Mouse (Mus musculus): ENCODE data around the gene Urah. TPM values are rescaled to one million over a fixed set of nuclear protein-coding genes. Genes with fewer than 3 reads are reported as not detected.

Urah gene
- polyA plus RNA-seq, 1 experiment from 2014 or later: not detected

DNA sequence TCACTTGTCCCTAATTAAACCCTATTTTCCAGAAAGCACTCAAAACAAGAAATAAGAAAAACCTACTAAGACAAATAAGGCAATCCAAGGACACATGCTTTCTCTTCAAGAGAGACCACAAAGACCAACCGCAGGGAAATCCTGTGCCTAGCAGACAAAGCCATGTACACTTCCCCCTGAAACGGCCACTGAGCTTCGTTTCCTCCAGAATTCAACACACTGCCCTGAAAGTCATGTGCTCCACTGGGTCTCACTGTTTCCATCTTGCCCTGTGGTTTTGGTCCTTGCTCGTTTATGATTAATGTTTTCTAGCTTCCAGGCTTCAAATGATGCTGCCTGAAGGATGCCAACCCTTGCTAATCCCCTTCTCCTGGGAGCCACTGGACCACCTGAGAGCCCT lies 39.4 kb downstream of the Urah start:
- Histone ChIP-seq H3K4me2 (no peak overlapping the region), H3K27ac (ENCODE audit: low read depth, low read length) (no peak overlapping the region), H3K36me3 (ENCODE audit: control insufficient read depth, insufficient read depth, low read length) (peaks cover 4% of the 10 kb centered on the region; the same call in 1 of the 2 replicates), H3K9ac (ENCODE audit: low read depth, low read length) (no peak overlapping the region), H3K4me3 (ENCODE audit: low read depth, low read length) (no peak overlapping the region), H3K27me3 (ENCODE audit: control insufficient read depth, insufficient read depth, low read length) (no peaks in the 10 kb centered on the region), H3K4me1 (ENCODE audit: control insufficient read depth, insufficient read depth, low read length) (no peaks in the 10 kb centered on the region), H3K9me3 (replicated peaks; ENCODE audit: control insufficient read depth, low read length) (no peaks in the 10 kb centered on the region)
- ATAC-seq (replicated peaks; ENCODE audit: insufficient number of reproducible peaks, low FRiP score, low TSS enrichment): no peak
- WGBS (ENCODE audit: insufficient replicate concordance): 88% methylated on average over 4 of the region's 4 CpGs

DNA sequence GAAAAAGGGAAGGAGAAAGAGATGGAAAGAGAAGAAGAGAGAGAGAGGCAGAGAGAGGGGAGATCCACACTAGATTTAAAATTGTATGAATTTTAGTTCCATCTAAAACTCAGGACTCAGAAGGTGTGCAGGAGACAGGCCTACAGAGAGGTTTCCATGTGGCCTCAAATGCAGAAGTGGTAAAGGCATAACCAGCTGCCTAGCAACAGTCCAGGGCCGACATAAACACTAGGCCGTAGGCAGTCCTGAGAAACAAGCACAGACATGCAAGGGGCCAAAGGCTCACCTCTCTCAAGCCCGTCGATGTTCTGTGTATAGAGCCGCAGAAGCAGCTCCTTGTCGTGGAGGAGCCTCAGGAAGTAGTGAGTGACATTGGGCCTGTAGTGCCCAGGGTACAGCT lies 42.5 kb downstream of the Urah start:
- Histone ChIP-seq H3K27ac (ENCODE audit: low read depth, low read length) (no peak overlapping the region), H3K4me2 (no peak overlapping the region), H3K9me3 (replicated peaks; ENCODE audit: control insufficient read depth, low read length) (no peaks in the 10 kb centered on the region), H3K36me3 (ENCODE audit: control insufficient read depth, insufficient read depth, low read length) (peaks cover 2% of the 10 kb centered on the region; the same call in 1 of the 2 replicates), H3K4me3 (ENCODE audit: low read depth, low read length) (no peak overlapping the region), H3K4me1 (ENCODE audit: control insufficient read depth, insufficient read depth, low read length) (peaks cover 2% of the 10 kb centered on the region; the same call in 1 of the 2 replicates), H3K9ac (ENCODE audit: low read depth, low read length) (no peak overlapping the region), H3K27me3 (ENCODE audit: control insufficient read depth, insufficient read depth, low read length) (no peaks in the 10 kb centered on the region)
- ATAC-seq (replicated peaks; ENCODE audit: insufficient number of reproducible peaks, low FRiP score, low TSS enrichment): no peak
- 84% methylated on average over 6 of the region's 6 CpGs for WGBS (ENCODE audit: insufficient replicate concordance)

DNA sequence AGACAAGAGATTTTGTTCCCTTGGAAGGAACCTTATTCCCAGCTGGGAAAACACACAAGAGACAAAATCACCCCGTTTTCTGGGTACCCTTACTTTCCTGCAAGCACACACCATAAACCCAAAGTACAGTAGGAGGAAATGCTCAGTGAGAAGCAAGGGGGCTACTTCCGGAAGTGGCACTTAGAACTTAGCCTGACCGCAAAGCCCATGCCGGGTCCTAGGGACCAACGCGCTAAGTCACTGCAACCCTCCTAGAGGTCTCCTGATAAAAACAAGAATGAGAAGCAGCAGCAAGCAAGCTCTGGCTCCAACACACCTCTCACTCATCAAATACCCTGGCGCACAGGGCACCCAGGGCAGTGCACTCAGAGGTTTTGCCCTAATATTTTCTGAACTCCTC lies 44.5 kb downstream of the Urah start:
- Histone ChIP-seq H3K9me3 (replicated peaks; ENCODE audit: control insufficient read depth, low read length) (no peaks in the 10 kb centered on the region), H3K27ac (ENCODE audit: low read depth, low read length) (no peak overlapping the region), H3K9ac (ENCODE audit: low read depth, low read length) (no peak overlapping the region), H3K4me3 (ENCODE audit: low read depth, low read length) (no peak overlapping the region), H3K27me3 (ENCODE audit: control insufficient read depth, insufficient read depth, low read length) (no peaks in the 10 kb centered on the region), H3K36me3 (ENCODE audit: control insufficient read depth, insufficient read depth, low read length) (peaks cover 2% of the 10 kb centered on the region; the same call in 1 of the 2 replicates), H3K4me2 (no peak overlapping the region), H3K4me1 (ENCODE audit: control insufficient read depth, insufficient read depth, low read length) (peaks cover 7% of the 10 kb centered on the region; the same call in 1 of the 2 replicates)
- WGBS (ENCODE audit: insufficient replicate concordance): 82% methylated on average over 7 of the region's 7 CpGs
- no peak for ATAC-seq (replicated peaks; ENCODE audit: insufficient number of reproducible peaks, low FRiP score, low TSS enrichment)

DNA sequence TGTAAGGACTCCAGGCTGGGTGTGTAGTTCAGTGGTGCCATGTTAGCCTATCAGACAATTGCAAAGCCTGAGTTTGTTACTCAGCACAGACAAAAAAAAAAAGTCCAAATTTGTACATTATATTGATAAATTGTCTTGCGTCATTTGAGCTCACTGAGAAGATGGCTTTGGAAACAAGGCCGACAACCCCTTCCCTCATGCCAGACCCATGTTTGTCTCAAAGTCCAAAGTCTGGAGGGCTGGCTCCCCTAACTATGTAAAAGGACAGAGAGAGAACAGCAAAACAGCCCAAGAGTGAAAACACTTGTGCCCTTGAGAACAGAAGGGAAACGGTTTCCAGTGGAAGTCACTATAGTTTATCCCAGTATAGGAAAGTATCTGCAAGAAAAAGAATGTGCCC lies 45.6 kb downstream of the Urah start:
- no peak for ATAC-seq (replicated peaks; ENCODE audit: insufficient number of reproducible peaks, low FRiP score, low TSS enrichment)
- WGBS (ENCODE audit: insufficient replicate concordance): 83% methylated on average over 3 of the region's 3 CpGs
- Histone ChIP-seq H3K27ac (ENCODE audit: low read depth, low read length) (no peak overlapping the region), H3K9ac (ENCODE audit: low read depth, low read length) (no peak overlapping the region), H3K4me3 (ENCODE audit: low read depth, low read length) (peak overlapping the region; percentile 72; the same call in 1 of the 2 replicates), H3K9me3 (replicated peaks; ENCODE audit: control insufficient read depth, low read length) (no peaks in the 10 kb centered on the region), H3K27me3 (ENCODE audit: control insufficient read depth, insufficient read depth, low read length) (no peaks in the 10 kb centered on the region), H3K4me2 (peak overlapping the region; percentile 78), H3K4me1 (ENCODE audit: control insufficient read depth, insufficient read depth, low read length) (peaks cover 7% of the 10 kb centered on the region; the same call in 1 of the 2 replicates), H3K36me3 (ENCODE audit: control insufficient read depth, insufficient read depth, low read length) (0 out of 2 replicates have a peak, but pooled peaks cover under 1% of the 10 kb centered on the region)

DNA sequence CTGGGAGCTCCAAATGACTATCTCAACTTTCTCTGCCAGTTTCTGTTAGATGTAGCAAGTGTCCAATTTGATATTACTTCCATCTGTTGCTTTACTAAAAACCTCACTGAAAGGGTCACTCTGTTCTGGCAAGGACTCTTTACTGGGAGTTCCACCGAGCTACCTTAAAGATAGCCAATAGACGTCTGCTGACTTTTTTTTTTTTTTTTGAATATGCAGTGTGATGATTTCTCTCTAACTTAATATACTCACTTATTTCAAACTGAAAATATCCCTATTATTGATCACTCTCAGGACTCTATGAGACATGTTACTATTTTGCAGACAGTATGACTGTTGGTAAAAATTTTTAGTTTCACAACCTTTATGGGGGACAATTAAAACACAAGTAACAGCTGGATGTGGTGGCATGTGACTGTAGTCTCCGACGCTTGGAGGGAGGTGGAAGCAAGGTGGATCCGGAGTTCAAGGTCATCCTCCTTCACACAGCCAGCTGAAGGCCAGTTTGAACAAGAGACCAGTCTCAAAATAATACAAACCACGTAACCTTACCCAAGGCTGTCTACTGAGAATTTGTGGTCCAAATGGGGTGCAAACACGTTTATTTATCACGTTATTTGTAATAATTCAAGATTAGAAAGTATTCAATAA lies 46.2 kb downstream of the Urah start:
- 0 out of 2 replicates have a peak, but pooled peaks cover 3% of the 10 kb centered on the region for H3K36me3 ChIP-seq (ENCODE audit: control insufficient read depth, insufficient read depth, low read length)
- no peak for ATAC-seq (replicated peaks; ENCODE audit: insufficient number of reproducible peaks, low FRiP score, low TSS enrichment)
- WGBS (ENCODE audit: insufficient replicate concordance): 18% methylated on average over 8 of the region's 8 CpGs

DNA sequence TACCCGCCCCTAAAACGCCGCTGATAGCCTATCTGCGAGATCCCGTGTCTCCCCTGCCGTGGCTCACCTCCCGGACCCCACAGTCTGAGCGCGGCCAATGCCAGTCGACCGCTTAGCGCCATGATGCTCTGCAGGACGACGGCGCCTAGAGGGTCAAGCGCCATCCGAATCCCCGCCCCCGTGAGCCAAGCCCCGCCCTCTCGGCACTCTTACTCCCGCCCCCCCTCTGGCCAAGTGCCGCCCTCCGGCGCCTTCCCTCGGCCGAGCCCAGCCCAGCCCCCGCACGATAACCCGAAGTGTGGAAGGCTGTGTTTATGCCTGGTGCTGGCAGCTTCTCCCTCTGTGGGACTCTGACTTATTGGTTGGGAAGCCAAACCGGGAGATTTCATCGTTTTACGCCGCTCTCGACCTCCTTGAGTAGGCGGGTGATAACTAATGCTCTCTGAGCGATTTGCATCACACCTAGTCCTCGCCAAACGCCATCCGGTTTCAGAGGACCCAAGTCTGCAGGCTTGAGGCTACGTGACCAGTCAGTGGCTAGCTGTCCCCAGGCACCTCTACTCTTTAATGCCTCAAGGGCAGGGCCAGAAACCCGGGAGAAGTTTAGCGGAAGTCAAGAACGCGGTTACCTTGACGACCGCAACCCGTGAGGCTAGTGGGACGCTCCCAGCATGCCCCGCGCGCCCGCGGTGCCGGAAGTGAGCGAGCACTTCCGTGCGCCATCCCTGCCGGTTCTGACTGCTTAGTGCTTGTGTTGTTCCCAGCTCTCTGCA lies 47.1 kb downstream of the Urah start, which contains the start of the genes Psmd13 and Sirt3:
TSS of gene Psmd13 (plus strand) at position 273 of the 773 bp plus-strand sequence.
TSS of gene Sirt3 (minus strand) at position 614 of the 773 bp plus-strand sequence.
- ATAC-seq (replicated peaks; ENCODE audit: insufficient number of reproducible peaks, low FRiP score, low TSS enrichment): peak; percentile 97
- peak within 1 kb of the TSS; percentile 72 for H3K9ac ChIP-seq (ENCODE audit: low read depth, low read length)
- no peaks in the 10 kb centered on the region for H3K9me3 ChIP-seq (replicated peaks; ENCODE audit: control insufficient read depth, low read length)
- H3K27ac ChIP-seq (ENCODE audit: low read depth, low read length): peak within 1 kb of the TSS; percentile 87
- under 1% methylated on average over 58 of the region's 59 CpGs for WGBS (ENCODE audit: insufficient replicate concordance)
- no peaks in the 10 kb centered on the region for H3K27me3 ChIP-seq (ENCODE audit: control insufficient read depth, insufficient read depth, low read length)
- peak within 1 kb of the TSS; percentile 72 for H3K4me3 ChIP-seq (ENCODE audit: low read depth, low read length)
- H3K4me1 ChIP-seq (ENCODE audit: control insufficient read depth, insufficient read depth, low read length): peaks cover 7% of the 10 kb centered on the region; the same call in 1 of the 2 replicates
- H3K36me3 ChIP-seq (ENCODE audit: control insufficient read depth, insufficient read depth, low read length): 0 out of 2 replicates have a peak, but pooled peaks cover 3% of the 10 kb centered on the region
- H3K4me2 ChIP-seq: peak within 1 kb of the TSS; percentile 78

More for the DNA sequence above, 46.2 kb downstream of the Urah start:
- Histone ChIP-seq H3K27ac (ENCODE audit: low read depth, low read length) (peak overlapping the region; percentile 64; the same call in 1 of the 2 replicates), H3K4me1 (ENCODE audit: control insufficient read depth, insufficient read depth, low read length) (peaks cover 7% of the 10 kb centered on the region; the same call in 1 of the 2 replicates), H3K27me3 (ENCODE audit: control insufficient read depth, insufficient read depth, low read length) (no peaks in the 10 kb centered on the region), H3K4me3 (ENCODE audit: low read depth, low read length) (peak overlapping the region; percentile 72), H3K9me3 (replicated peaks; ENCODE audit: control insufficient read depth, low read length) (no peaks in the 10 kb centered on the region), H3K9ac (ENCODE audit: low read depth, low read length) (peak overlapping the region; percentile 72; the same call in 1 of the 2 replicates), H3K4me2 (peak overlapping the region; percentile 78)

DNA sequence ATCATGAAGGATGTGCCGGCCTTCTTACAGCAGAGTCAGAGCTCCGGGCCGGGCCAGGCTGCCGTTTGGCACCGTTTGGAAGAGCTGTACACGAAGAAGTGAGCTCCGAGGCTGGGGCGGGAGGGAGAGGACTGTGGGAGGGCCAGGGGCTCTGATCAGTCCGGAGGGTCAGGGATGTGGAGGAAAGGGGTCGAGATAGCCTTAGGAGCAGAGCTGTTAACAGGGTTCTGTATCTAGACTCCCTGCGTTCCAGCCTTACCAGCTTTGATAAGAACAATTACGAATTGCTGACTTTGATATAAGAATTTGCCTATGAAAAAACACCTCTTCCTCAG lies 47.6 kb downstream of the Urah start:
- no peaks in the 10 kb centered on the region for H3K27me3 ChIP-seq (ENCODE audit: control insufficient read depth, insufficient read depth, low read length)
- H3K27ac ChIP-seq (ENCODE audit: low read depth, low read length): peak overlapping the region; percentile 87; the same call in 1 of the 2 replicates
- 0 out of 2 replicates have a peak, but pooled peaks cover 3% of the 10 kb centered on the region for H3K36me3 ChIP-seq (ENCODE audit: control insufficient read depth, insufficient read depth, low read length)
- H3K4me2 ChIP-seq: peak overlapping the region; percentile 78
- WGBS (ENCODE audit: insufficient replicate concordance): under 1% methylated on average over 12 of the region's 12 CpGs
- peak; percentile 29; the same call in 1 of the 2 replicates for ATAC-seq (replicated peaks; ENCODE audit: insufficient number of reproducible peaks, low FRiP score, low TSS enrichment)
- peak overlapping the region; percentile 72 for H3K4me3 ChIP-seq (ENCODE audit: low read depth, low read length)
- peaks cover 7% of the 10 kb centered on the region; the same call in 1 of the 2 replicates for H3K4me1 ChIP-seq (ENCODE audit: control insufficient read depth, insufficient read depth, low read length)
- peak overlapping the region; percentile 72 for H3K9ac ChIP-seq (ENCODE audit: low read depth, low read length)
- H3K9me3 ChIP-seq (replicated peaks; ENCODE audit: control insufficient read depth, low read length): no peaks in the 10 kb centered on the region

All from heart, embryonic 11.5 days (tissue).